Mouse (Mus musculus) gastrocnemius, postnatal 25 days (tissue): ENCODE measurements around the gene Bid. TPM values are rescaled to one million over a fixed set of nuclear protein-coding genes. Genes with fewer than 3 reads are reported as not detected.

Experiments
- DNase-seq: peaks from one replicate; pipeline ENCODE4 v3.0.0; 2022
- long read RNA-seq, 2 experiments: library from polyadenylated mRNA; stranded (forward); transcript quantifications; one replicate each; pipeline ENCODE4 v2.0.0; 2021
- total RNA-seq, 2 experiments: library from RNA; stranded (reverse); gene quantifications; 1 replicate in 1 of 2; 2 replicates in 1 of 2; pipeline ENCODE4 v1.2.3; 2021

The Bid gene
- under 1 TPM; 0.48 to 0.87 TPM for total RNA-seq
- long read RNA-seq, experiment 1, partial matches to known transcripts = 0 of 1 reads
- long read RNA-seq, experiment 1, other reads (novel, unspliced or antisense) = 0 of 1 reads
- long read RNA-seq, experiment 2, transcript Bid-201 (6 exons, 2,189 nt) = major isoform, 6 of 8 reads
- long read RNA-seq, experiment 2, partial matches to known transcripts = 1 of 8 reads
- long read RNA-seq, experiment 2, other reads (novel, unspliced or antisense) = 1 of 8 reads

DNA sequence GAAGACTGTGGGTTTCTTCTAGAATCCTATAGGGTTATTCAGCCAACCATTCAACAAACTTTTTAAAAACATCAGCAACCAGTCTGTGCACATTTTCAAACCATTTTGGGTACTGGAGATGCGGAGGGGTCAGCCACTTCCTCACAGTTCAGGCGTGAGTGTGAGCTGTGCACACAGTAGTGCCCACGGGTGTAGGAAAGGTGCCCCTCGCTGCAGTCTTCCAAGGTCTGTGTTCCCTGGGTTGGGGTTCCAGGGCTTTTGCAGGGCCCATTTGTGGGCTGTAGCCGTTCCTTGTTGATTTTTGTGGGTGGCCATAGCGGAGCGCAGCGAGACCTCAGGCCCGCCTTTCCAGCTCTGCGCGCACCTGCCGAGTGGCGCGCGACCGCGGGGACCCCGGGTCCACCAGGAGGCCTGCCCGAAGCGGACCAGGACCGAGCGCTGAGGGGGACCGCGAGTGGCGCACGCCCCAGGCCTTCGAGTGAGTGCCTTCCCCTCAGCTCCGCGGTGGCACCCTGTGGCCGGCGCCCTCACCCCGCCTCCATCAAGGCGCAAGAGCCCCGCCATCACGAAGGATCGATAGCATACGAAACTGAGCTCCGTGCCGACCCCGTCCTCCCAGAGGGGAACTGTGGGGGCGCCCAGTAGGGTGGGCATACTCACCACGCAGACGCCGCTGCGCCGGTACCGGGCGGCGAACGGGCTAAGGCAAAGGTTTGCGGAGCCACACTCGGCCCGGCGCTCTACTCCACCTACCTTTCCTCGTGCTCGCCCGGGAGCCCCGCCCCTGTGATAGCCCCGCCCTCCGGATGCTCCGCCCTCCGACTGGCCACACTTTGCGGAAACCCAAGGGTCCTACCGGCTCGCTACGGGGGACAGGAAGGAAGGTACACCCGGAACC lies at the start of gene Bid:
Bid (minus strand) TSS at position 780 of the 898 bp plus-strand sequence.
- peak; percentile 87 for DNase-seq

DNA sequence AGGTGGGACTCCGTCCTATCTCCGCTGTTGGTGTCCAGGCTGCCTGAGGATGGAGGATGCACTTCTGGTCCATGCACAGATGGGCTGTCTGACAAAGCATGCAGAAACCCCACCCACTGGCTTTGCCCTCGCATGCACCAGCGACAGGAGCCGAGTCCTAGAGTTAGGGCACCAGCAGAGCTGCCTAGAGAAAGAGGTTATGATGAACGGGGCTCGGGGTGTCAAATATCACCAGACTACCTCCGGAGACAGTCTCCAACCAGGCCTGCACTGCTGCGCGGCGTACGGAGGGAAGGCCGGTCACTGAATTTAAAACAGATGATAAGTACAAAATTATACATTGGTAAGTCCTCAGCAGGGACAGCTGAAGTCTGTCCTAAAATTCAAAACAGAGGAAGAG lies 49.2 kb upstream of the Bid start:
- DNase-seq = no peak

GRCm38 (mm10) chr6:120964179-120964578 lies 47.5 kb upstream of the Bid start:
- no peak for DNase-seq

GRCm38 (mm10) chr6:120960338-120961030 lies 43.8 kb upstream of the Bid start:
- DNase-seq = no peak

DNA sequence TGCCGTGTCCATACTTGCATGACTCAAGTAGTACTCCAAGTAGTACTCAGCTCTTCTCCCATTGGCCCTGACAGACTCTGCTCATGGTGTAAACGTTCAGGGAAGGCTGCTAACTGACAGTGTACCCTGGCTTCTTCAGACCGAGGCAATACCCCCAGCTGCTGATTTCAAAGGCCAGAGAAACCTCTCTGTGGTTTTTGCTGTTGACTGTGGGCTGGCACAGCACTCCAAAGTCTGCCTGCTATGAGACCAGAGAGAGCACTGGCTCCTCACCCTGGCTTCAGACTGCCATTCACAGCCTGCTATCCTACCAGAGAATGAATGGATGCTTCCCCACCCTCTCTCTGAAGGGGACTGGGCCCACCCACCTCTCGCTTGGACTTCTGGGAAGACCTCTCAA lies 40.7 kb upstream of the Bid start:
- no peak for DNase-seq

DNA sequence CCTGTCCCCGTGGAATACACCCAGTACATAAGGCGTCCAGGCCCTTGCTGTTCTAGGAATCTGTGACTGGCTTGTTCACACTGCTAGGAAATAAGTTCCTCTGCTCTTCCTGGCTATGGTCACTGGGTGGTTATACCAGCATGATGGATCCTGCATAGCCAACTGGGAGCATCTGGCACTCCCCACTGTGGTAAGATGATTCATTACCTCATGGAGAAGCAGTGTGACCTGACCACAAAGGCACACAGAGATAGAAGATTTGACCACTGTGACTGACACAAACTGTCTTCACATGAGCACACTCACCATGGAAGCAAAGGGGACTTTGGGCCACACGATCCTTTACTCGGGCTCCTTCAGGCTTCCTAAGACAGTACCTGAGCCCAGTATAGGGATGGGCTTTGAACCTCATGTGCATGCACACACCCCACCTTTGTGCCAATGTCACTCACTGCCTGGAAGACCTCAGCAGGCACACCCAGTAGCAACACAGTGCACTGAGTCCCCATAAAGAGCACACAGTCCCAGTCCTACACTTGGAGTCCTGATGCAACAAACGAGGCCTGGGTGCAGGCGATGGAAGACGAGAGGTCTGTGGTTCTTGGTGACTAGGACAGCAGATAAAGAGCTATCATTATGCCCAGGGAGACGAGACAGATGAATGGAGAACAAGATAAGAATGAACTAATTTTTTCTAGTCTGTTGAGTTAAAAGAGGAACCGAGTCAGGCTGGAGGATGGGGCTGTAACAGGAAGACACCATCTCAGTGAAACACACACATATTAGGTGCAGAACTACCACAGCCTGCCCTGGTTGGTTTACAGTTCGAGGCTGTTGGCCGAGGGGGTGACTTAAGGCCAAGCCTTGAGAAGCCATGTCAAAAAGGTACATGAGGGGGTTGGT lies 39.9 kb upstream of the Bid start:
- no peak for DNase-seq

DNA sequence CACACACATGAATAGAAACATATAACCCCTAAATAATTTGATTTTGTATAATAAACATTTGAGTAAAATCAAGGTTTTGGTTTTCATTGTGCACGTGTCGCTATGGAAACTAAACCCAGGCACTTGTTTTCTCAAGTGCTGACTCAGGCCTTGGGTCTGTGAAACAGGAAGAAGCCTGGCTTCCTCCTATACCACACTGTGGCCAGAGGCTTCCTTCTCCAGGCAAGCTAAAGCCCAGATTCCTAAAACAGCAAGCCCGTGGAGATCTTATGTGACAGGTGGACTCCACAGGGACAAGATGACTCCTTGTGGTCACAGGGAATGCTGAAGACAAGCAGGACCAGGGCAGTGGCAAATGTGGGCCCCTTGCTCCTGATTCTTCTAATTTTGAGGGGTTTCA lies 38.6 kb upstream of the Bid start:
- no peak for DNase-seq

DNA sequence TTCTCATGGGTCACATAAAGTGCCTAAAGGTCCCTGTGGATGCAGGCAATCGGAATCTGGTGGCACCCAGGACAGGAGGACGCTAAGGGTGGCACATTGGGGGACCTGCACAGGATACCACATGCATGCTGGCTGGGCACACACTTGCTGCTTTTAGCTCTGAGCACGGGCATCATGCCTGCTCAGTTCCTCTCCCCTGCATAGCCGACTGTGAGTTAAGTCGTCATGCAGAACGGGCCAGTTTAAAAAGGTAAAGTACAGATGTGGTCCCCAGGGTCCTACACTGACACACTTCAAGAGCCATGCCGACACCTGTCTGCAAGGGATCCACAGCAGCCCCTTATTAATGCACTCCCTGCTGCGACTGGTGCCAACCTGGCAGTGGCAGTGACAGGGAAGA lies 37.6 kb upstream of the Bid start:
- DNase-seq = no peak

GRCm38 (mm10) chr6:120952475-120952874 lies 35.8 kb upstream of the Bid start:
- no peak for DNase-seq

GRCm38 (mm10) chr6:120951311-120951710 lies 34.7 kb upstream of the Bid start:
- DNase-seq = no peak

DNA sequence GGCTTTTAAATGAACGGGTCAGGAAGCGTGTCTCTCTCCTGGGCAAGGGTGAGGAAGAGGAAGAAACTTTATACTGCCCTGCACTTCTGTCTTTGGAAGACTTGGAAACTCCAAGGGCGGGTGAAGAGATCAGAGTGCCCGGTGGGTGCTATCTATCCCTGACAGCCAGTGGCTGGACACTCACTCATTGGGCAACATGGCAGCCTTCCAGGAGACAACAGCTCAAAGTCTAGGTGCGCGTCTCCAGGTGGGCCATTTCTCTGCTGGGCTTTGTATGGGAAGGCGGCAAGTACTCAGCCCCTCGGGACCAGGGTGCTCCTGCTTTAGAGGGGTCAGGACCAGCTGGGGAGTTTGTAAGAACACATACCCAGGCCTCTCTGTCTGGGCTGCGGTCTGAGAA lies 28.9 kb upstream of the Bid start:
- DNase-seq = no peak

- DNase-seq = no peak
Measured at GRCm38 (mm10) chr6:120943964-120944363, 27.3 kb upstream of the Bid start.

DNA sequence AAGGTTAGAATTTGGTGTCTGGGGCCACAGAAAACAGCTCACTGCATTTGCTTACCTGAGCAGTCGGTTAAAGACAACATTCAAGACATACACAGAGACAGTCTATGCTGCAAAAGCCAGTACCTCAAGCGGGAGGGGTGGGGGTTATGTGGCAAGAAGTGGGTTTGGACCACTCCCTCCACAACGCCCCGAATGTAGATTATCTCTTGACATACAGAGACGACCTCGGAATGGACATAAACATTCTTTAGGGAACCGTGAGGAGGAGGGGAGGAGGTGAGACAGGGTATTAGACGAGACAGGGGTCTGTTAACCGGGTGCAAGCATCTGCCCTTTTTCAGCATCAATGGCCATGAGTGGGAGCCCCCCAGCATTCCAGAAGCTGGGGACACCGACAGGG lies 26.9 kb upstream of the Bid start:
- no peak for DNase-seq

DNA sequence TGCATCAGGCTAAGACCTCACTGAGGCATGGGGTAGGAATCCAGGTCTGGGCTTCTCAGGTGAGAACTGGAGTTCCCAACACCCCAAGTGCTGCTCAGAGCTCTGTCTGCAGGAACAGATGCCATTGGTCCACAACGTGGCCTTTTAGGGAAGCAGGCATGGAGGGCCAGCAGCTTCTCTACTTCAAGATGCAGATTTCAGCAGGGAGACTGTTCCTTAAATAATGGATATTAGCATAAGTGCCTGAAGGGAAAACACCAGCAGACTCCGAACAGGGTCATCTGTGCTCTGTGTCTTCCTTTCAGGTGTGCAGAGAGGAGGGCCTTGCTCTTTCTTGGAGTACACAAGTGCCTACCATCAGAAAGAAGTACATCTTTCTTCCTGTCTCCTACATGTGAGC lies 26.4 kb upstream of the Bid start:
- DNase-seq = no peak

DNA sequence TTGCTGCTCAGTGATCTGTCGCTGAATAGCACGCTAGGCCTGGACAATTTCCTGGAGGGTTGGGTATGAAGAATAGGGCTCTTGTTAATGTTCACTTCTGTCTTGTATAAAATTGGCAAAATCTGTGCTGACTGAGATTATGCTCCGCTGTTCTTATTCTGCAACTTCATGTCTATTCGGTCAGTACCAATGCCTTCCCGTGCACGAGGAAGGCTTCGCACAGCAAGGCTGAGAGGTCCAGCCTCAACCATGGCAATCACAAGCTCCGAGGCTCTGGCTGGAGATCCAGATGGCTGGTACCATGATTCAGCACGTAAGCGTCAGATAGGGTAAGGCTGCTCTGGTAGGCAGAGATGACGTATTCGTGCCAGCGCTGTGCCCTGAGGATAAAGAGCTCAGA lies 24.9 kb upstream of the Bid start:
- no peak for DNase-seq

- no peak for DNase-seq
Measured at GRCm38 (mm10) chr6:120941084-120941481, 24.4 kb upstream of the Bid start.

DNA sequence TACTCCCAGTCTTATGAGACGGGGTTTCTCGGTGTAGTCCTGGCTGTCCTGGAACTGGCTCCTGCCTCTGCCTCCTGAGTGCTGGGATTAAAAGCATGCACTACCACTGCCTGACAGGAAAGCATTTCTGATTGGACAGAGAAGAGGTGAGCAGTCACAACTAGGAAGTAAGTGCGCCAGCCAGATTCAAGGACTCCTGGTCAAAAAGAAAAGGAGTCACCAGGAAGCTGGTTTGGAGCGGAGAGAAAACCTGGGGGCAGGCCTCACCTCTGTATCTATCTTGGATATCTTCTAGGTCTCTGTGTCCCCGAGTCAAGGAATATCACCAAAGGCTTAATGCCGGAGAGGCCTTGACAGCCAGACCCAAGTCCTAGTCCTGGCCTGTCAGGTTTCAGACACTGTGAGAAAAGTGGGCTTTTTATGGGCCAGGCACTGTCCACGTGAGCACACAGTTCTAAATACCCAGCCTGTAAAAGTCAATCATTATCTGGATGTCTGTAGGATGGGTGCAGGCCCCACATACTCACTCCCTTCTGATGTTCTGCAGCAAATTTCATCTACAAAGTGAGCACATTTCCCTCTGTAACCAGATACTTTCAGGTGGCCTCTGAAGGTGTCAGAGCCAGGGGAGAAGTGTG lies 23.9 kb upstream of the Bid start:
- no peak for DNase-seq

DNA sequence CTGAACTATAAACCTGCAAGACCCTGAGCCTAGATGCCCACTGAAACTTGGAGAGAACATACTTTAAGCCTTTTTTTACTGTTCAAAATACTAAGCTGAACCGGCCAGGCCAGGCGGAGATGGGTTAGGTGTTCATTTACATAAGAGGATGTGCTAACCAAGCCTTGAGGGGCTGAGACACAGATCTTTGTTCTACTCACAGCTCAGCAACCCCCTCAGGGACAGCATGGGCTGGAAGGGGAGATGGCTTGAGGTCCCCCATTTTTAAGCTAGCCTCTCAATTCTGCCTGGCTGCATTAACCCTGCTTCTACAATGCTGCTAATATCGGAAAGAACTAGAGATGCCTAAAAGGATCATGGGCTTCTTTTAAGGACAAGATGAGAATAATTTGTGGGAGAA lies 23.1 kb upstream of the Bid start:
- no peak for DNase-seq

- no peak for DNase-seq
Measured at GRCm38 (mm10) chr6:120938763-120939450, 22.3 kb upstream of the Bid start.

DNA sequence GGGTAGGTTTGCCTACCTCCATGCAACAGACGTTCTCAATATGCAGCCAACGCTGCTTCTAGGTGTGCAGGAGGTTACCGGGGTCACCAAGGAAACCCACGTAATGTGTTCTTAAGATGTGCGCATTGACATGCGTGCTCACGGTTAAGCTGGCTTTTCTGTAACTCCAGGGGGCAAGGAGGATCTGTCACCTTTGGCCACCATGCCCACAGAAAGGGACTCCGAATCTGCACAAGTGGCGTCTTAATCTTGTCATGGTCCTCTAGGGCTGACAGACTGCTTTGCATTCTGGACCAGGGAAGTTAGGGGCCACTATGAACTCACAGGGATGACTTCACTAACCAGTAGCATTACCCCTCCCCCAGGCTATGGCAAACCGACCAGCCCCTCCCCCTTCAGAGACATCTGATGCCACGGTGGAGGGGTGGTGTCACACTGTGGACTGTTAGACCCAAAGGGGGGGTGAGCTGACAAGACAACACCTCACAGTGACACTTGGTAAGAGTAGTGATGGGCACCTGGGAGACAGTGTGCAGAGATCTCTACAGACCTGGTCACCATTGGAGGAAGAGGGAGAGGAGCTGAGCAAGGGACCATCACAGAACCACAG lies 21.5 kb upstream of the Bid start:
- no peak for DNase-seq
